Mouse (Mus musculus) stomach, embryonic 14.5 days (tissue): ENCODE data around the gene Yipf7. TPM values are rescaled to one million over a fixed set of nuclear protein-coding genes. Genes with fewer than 3 reads are reported as not detected.

Experiments
- ATAC-seq: fragments of 200-750 bp; cut with Nextera tagmentation; 2 replicates; pipeline ENCODE4 v1.8.0; 2017; ENCODE audit warnings: low read depth, moderate TSS enrichment; ENCODE audit not compliant: insufficient number of reproducible peaks, insufficient read depth, low FRiP score
- H3K27ac ChIP-seq: fragments of 300-500 bp; sonication (generic); 2 replicates; pipeline ENCODE4 v1.5.1; 2014; ENCODE audit warnings: mild to moderate bottlenecking, low read length, moderate library complexity, mixed read lengths
- H3K27me3 ChIP-seq: fragments of 300-500 bp; sonication (generic); 2 replicates; pipeline ENCODE4 v1.6.1; 2014; ENCODE audit warnings: low read length, control low read depth, mixed read lengths; ENCODE audit not compliant: control insufficient read depth, insufficient read depth
- H3K36me3 ChIP-seq: fragments of 300-500 bp; sonication (generic); 2 replicates; pipeline ENCODE4 v1.6.1; 2014; ENCODE audit warnings: mild to moderate bottlenecking, control low read depth, low read length, moderate library complexity, mixed read lengths; ENCODE audit not compliant: control insufficient read depth, insufficient read depth
- H3K4me1 ChIP-seq: fragments of 300-500 bp; sonication (generic); 2 replicates; pipeline ENCODE4 v1.6.1; 2014; ENCODE audit warnings: low read length, control low read depth, mixed read lengths; ENCODE audit not compliant: control insufficient read depth, insufficient read depth
- H3K4me2 ChIP-seq: fragments of 300-500 bp; sonication (generic); replicated peaks from 2 replicates; pipeline ENCODE4 v1.6.1; 2014; ENCODE audit warnings: low read depth, low read length, control low read depth
- H3K4me3 ChIP-seq: fragments of 300-500 bp; sonication (generic); 2 replicates; pipeline ENCODE4 v1.5.1; 2014; ENCODE audit warnings: low read depth, low read length, control low read depth
- H3K9ac ChIP-seq: fragments of 300-500 bp; sonication (generic); replicated peaks from 2 replicates; pipeline ENCODE4 v1.6.1; 2014; ENCODE audit warnings: low read depth, mild to moderate bottlenecking, control low read depth, low read length, moderate library complexity, mixed read lengths
- H3K9me3 ChIP-seq: fragments of 300-500 bp; sonication (generic); 2 replicates; pipeline ENCODE4 v1.6.1; 2016; ENCODE audit warnings: low read depth, low read length, control low read depth; ENCODE audit not compliant: control insufficient read depth
- WGBS: fragments of 180-500 bp; shearing (Covaris S2); extraction: QIAGEN DNeasy Blood & Tissue Kit; methylation state at CpG from one replicate; pipeline ENCODE4 v1.1.7; 2014; 5-methylcytosine and 5-hydroxymethylcytosine counted together
- polyA plus RNA-seq: library from polyadenylated mRNA; unstranded; fragments of >200 nt; fragmentation: Nextera tagmentation; extraction: Ambion mirVana; gene quantifications from 2 replicates; pipeline ENCODE4 v1.2.1, GENCODE M21; 2014

Gene Yipf7
- not detected in 2 replicates for polyA plus RNA-seq

- no peaks in the 10 kb centered on the region for H3K36me3 ChIP-seq
- no peaks in the 10 kb centered on the region for H3K4me1 ChIP-seq
- no peak within 1 kb of the TSS for H3K27ac ChIP-seq
- no peak within 1 kb of the TSS for H3K4me3 ChIP-seq
- 76% methylated on average over 4 of the region's 4 CpGs for WGBS
- ATAC-seq: no peak
- no peak within 1 kb of the TSS for H3K9ac ChIP-seq
- H3K4me2 ChIP-seq: no peak within 1 kb of the TSS
- no peaks in the 10 kb centered on the region for H3K9me3 ChIP-seq
- H3K27me3 ChIP-seq: no peaks in the 10 kb centered on the region
Measured at GRCm38 (mm10) chr5:69542489-69542888, at the start of gene Yipf7. Gene Yipf7, minus strand, starts transcription at chr5:69542648.

GRCm38 (mm10) chr5:69591640-69592461 is 49.4 kb upstream of the Yipf7 start, which contains the start of gene Gnpda2:
Gene Gnpda2, minus strand, starts transcription at chr5:69592340.
- peak; percentile 95 for ATAC-seq
- peak within 1 kb of the TSS; percentile 64 for H3K4me2 ChIP-seq
- peak within 1 kb of the TSS; percentile 72 for H3K4me3 ChIP-seq
- H3K9me3 ChIP-seq: no peaks in the 10 kb centered on the region
- peaks cover 7% of the 10 kb centered on the region; the same call in 1 of the 2 replicates for H3K4me1 ChIP-seq
- H3K36me3 ChIP-seq: peaks cover 2% of the 10 kb centered on the region; the same call in 1 of the 2 replicates
- peak within 1 kb of the TSS; percentile 84 for H3K9ac ChIP-seq
- 4% methylated on average over 42 of the region's 42 CpGs for WGBS
- no peaks in the 10 kb centered on the region for H3K27me3 ChIP-seq
- peak within 1 kb of the TSS; percentile 79 for H3K27ac ChIP-seq

GRCm38 (mm10) chr5:69557404-69557935 is 15.0 kb upstream of the Yipf7 start:
- H3K9me3 ChIP-seq: no peaks in the 10 kb centered on the region

GRCm38 (mm10) chr5:69556628-69557403 is 14.4 kb upstream of the Yipf7 start, which contains the start of gene Guf1:
Gene Guf1, plus strand, starts transcription at chr5:69556923.
- no peaks in the 10 kb centered on the region for H3K9me3 ChIP-seq
- under 1% methylated on average over 72 of the region's 72 CpGs for WGBS
- H3K36me3 ChIP-seq: peaks cover 15% of the 10 kb centered on the region
- H3K4me1 ChIP-seq: 0 out of 2 replicates have a peak, but pooled peaks cover 3% of the 10 kb centered on the region
- H3K4me3 ChIP-seq: peak within 1 kb of the TSS; percentile 82
- H3K4me2 ChIP-seq: peak within 1 kb of the TSS; percentile 48
- peak within 1 kb of the TSS; percentile 79 for H3K27ac ChIP-seq
- H3K27me3 ChIP-seq: no peaks in the 10 kb centered on the region
- peak within 1 kb of the TSS; percentile 92 for H3K9ac ChIP-seq
- peak; percentile 93 for ATAC-seq

More at GRCm38 (mm10) chr5:69557404-69557935, 15.0 kb upstream of the Yipf7 start:
- Histone ChIP-seq H3K36me3 (peaks cover 19% of the 10 kb centered on the region), H3K9ac (peak overlapping the region; percentile 92), H3K27ac (peak overlapping the region; percentile 79; the same call in 1 of the 2 replicates), H3K4me1 (0 out of 2 replicates have a peak, but pooled peaks cover 3% of the 10 kb centered on the region), H3K4me2 (peak overlapping the region; percentile 48), H3K27me3 (no peaks in the 10 kb centered on the region), H3K4me3 (peak overlapping the region; percentile 82)
- no peak; the same call in 1 of the 2 replicates for ATAC-seq
- 5% methylated on average over 16 of the region's 16 CpGs for WGBS

GRCm38 (mm10) chr5:69541680-69542079 is 768 bp downstream of the Yipf7 start:
- Histone ChIP-seq H3K9me3 (no peaks in the 10 kb centered on the region), H3K36me3 (no peaks in the 10 kb centered on the region), H3K9ac (no peak overlapping the region), H3K4me1 (no peaks in the 10 kb centered on the region), H3K27me3 (no peaks in the 10 kb centered on the region), H3K4me3 (no peak overlapping the region), H3K27ac (no peak overlapping the region), H3K4me2 (no peak overlapping the region)
- no peak for ATAC-seq
- 71% methylated on average over 1 of the region's 1 CpGs for WGBS

GRCm38 (mm10) chr5:69523944-69524343 is 18.5 kb downstream of the Yipf7 start:
- Histone ChIP-seq H3K4me3 (no peak overlapping the region), H3K27me3 (no peaks in the 10 kb centered on the region), H3K9me3 (no peaks in the 10 kb centered on the region), H3K9ac (no peak overlapping the region), H3K27ac (no peak overlapping the region), H3K4me2 (no peak overlapping the region), H3K36me3 (no peaks in the 10 kb centered on the region), H3K4me1 (no peaks in the 10 kb centered on the region)
- ATAC-seq: no peak

- Histone ChIP-seq H3K9ac (no peak overlapping the region), H3K4me2 (no peak overlapping the region), H3K4me1 (no peaks in the 10 kb centered on the region), H3K9me3 (no peaks in the 10 kb centered on the region), H3K27ac (no peak overlapping the region), H3K36me3 (no peaks in the 10 kb centered on the region), H3K4me3 (no peak overlapping the region), H3K27me3 (no peaks in the 10 kb centered on the region)
- no peak for ATAC-seq
- 60% methylated on average over 5 of the region's 5 CpGs for WGBS
Measured at GRCm38 (mm10) chr5:69522064-69522463, 20.4 kb downstream of the Yipf7 start.

GRCm38 (mm10) chr5:69520661-69521278 is 21.7 kb downstream of the Yipf7 start:
- no peak for ATAC-seq
- no peaks in the 10 kb centered on the region for H3K4me1 ChIP-seq
- H3K4me2 ChIP-seq: no peak overlapping the region
- H3K27ac ChIP-seq: no peak overlapping the region
- no peak overlapping the region for H3K9ac ChIP-seq
- H3K27me3 ChIP-seq: no peaks in the 10 kb centered on the region
- WGBS: 34% methylated on average over 7 of the region's 7 CpGs
- H3K9me3 ChIP-seq: no peaks in the 10 kb centered on the region
- H3K36me3 ChIP-seq: no peaks in the 10 kb centered on the region
- H3K4me3 ChIP-seq: no peak overlapping the region
